Mouse (Mus musculus): ENCODE data around the gene 4930518I15Rik.
"Not testable (repeated sequence)": the region's sequence is repeated elsewhere in the genome, so short reads cannot be mapped to it uniquely, and the experiment has no call there.

Gene 4930518I15Rik

DNA sequence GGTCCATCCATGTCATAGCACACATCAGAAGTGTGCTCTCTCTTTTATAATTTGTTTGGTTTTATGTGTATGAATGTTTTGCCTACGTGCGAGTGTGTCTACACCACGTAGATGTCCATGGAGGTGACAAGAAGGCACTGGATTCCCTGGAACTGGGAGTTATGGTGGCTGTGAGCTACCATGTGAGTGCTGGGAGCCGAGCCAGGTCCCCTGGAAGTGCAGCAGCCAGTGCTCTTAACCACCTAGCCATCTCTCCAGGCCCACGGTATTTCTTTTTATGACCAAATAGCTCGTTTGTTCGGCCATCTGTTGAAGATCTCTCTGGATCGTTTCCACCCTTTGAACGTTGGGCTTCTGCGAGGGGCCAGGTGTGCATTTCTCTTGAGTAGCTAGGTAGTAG, 14.4 kb downstream of the 4930518I15Rik start:
- in situ Hi-C loops (cut with MboI, MseI): no loop called here

DNA sequence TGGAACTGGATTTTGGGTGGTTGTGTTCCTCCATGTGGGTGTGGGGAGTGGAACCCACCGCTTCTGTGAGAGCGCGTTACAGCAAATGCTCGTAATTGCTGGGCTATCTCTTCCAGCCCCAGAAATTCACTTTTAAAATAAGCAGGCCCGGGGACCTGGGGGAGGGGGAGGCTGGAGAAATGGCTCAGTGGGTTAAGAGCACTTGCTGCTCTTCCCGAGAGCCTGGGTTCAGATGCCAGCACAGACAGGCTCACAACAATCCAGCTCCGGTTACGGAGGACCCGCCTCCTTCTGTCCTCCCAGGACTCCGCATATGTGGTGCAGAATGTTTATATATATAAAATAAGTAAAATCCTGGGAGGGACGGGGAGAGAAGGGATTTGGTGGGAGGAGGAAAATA, 15.0 kb downstream of the 4930518I15Rik start:
- in situ Hi-C loops (cut with MboI, MseI): no loop called here

DNA sequence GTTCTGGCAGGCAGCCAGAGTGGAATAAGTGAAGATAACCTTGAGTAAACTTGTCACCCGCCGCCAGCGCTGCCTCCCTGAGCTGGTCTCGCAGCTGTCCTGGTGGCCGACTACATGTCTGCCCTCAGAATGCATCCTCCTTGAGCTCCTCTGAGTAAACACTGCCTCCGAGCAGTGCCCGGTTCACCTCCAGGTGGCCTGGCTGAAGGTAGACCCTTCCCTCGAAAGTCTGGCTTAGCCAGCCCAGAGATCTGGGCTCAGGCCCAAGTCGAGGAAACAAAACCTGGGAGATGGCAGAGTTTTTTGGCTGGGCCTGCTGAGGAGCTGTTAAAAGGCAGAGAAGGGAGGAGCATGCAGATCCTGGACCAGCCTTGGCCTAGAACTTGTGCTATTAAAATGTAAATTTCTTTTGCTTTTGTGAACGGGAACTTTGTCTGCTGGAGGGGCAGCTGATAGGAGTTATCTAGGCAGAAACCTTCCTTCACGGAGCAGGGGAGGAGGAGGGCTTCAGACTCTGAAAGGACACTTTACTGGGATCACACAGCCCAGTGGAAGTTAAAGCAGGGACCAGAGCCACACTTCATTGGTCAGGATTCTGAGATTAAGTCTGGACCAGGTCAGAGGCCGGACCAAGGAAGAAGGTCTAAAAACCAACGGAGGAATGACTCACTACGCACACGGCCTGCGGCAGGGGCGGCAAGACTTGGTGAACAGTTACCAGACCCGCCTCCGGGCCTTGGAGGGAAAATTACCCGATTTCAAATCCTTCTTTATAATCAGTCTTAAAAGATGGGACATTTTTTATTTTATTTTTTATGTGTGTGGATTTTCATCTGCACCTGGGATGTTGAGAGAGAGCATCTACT, 15.7 kb downstream of the 4930518I15Rik start:
- in situ Hi-C loops (cut with MboI, MseI): no loop called here

DNA sequence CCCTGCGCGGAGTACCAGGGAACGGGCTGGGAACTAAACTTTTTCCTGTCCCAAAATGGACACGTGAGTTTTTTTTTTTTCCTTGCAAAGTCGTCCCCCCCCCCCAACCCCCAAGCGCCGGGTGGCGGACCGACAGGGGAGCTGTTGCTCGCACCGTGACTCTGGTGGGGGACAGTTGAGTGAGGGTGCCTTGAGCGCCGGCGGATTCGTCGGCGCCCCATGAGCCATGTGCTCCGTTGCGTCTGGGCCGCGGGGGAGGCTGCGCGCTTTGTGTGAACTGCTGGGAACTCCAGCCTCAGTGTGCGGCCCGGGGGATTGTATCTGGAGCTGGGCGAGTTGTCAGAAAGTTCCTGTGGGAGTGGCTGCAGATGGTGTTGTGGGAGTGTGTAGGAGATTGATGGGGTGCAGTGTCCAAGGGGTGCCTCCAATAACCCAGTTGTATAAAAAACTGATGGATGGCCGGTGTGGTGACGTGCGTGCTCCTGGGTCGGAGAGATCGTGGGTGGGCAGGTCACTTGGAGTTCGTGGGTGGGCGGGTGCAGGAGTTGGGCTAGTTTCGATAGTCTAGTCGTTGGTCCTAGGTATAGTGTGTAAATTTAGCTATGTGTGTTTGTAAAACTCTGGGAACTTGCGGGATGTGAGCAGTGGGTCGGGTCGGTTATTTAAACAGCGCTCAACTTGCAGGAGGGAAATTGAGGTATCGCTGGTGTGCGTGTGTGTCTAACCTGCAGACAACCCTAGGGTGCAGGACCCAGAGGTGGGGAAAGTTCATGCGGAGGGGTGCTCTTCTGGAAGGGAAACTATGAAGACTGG, 16.5 kb downstream of the 4930518I15Rik start:
- in situ Hi-C loops (cut with MboI, MseI): no loop called here

DNA sequence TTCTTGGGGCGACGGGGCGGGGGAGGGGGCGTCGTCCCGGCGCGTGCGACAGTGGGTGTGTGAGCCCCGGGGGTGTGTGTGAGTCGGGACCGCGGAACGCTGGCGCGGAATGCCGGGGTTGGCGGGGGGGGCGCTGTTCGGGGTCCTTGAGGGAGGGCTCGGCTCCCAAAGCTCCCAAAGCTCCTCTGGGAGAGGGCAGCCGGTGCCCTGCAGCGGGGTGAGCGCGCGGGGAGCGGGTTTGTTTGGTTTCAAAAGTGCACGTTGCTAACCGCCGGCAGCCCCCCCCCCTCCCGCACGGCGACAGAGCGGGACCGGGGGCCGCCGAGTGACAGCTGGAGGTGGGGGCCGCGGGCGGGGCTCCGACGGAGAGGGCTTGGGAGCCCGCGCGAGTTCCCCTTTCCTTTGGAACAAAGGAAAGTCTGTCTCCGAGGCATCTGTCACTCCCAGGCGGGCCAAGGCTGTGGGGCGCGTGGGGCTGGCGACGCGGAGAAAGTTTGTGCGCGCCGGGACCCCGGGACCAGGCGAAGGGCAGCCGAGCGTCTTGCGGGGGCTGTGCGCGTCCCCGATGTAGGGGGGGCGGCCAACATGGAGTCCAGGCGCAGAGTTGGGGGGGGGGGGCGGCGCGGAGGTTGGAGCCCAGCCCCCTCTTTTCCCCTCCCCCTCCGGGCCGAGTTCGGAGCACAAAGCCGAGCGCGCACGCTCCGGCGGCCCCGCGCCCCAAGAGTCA, 17.3 kb downstream of the 4930518I15Rik start:
- in situ Hi-C loops (cut with MboI, MseI): no loop called here

DNA sequence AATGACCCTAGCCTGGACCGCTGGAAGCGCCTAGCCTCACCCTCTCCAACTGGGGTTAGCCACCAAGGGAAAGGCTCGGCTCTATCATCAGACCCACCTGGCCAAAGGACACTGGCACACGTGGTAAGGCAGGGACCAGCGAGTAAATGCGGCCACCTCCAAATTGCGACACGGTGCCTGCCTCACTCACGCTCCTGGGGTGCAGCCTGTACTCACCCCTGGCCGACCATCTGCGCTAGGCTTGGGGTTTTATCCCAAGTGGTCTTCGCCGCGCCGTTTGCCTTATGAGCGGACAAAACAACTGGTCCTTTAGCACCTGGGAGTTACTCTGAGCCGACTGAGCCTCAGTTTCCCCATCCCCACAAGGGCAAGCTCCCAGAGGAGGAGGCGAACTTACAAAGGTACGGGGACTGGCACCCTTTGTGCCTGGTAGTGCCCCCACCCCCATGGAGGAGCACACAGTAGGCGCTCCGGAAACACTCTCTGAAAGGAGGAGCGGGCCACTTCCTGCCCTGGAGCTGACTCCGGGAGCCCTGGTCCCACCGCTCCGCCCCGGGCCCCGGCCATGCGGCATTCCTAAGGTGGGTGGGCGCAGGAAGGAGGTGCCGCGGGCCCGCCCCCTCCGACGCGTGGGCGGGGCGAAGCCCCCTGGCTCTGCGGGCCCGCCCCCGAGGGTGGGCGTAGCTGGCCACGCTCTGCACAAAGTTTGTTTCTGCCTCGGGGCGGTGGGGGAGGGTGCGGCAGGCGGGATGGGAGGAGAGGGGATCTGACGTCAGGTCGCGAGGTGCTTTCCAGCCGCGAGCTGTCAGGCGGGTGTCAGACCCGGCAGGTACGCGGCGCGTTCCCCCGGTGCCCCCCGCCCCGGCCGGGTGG, 18.2 kb downstream of the 4930518I15Rik start, which contains the start of gene Tgif2:
Gene Tgif2 (plus strand): TSS at position 689 of the 873 bp plus-strand sequence.
- in situ Hi-C loops (cut with MboI, MseI): no loop called here

DNA sequence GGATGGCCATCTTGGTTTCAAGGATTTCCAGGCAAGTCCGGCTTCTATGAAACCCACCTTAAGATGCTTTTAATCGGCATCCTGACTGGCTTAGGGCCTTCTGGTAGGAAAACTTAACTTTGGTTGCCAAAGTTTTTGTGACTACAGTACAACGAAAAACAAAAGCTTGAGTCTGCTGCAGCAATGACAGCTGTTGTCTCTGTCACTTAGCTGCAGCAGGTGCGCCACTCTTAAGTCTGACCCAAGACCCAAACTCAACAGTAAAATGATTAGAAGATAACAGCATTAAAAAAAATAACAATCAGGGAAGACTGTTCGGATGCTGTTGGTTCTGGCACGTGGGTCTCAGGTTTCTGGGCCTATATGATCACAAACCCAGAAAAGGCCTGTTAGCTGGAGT, 18.9 kb downstream of the 4930518I15Rik start:
- in situ Hi-C loops (cut with MboI, MseI): no loop called here

DNA sequence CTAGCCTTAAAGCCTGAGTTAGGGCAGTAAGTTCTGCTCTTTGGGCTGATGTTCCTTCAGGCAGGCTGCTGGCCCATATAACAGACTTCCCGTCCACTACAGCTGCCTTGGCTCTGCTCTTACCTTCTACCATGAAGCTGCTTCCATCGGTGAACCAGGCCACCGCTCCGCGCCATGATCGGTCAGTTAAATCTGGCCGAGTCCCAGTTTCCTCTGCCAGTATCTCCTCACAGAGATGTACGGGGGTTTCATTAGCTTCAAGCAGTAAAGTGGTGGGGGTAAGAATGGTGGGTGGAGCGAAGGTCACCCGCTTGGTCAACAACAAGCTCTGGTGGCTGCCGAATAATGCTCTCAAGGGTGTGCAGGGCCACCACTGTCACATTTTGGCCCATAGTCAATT, 23.4 kb downstream of the 4930518I15Rik start:
- in situ Hi-C loops (cut with MboI, MseI): no loop called here

DNA sequence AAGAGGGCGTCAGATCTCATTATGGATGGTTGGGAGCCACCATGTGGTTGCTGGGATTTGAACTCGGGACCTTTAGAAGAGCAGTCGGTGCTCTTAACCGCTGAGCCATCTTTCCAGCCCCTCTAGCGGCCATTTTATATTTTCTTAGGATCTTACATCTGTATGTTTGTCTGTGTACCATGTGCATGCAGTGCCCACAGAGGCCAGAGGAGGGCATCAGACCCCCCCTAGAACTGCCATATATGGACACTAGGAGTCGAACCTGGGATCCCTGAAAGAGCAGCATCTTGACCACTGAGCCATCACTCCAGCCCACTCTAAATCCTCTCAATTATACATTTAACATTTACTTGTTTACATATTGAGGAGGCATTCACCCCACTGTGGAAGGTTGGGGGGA, 32.6 kb downstream of the 4930518I15Rik start:
- in situ Hi-C loops (cut with MboI, MseI): not testable (repeated sequence)

DNA sequence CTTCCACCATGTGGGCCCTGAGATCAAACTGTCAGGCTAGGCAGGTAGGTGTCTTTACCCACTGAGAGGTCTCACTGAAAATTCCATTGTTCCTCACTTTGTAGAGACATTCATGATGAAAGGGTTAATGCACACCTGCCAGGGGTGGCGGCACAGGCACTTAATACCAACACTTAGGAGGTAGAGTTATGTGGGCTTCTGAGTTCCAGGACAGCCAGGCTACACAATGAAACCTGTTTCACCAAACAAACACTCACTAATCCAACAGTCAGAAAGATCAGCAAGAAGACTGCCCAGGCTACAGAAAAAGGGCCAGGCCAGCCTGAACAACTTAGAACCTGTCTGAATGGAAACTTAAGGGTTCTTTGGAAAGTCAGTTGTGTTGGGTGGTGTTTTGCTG, 41.6 kb downstream of the 4930518I15Rik start:
- in situ Hi-C loops (cut with MboI, MseI): no loop called here

DNA sequence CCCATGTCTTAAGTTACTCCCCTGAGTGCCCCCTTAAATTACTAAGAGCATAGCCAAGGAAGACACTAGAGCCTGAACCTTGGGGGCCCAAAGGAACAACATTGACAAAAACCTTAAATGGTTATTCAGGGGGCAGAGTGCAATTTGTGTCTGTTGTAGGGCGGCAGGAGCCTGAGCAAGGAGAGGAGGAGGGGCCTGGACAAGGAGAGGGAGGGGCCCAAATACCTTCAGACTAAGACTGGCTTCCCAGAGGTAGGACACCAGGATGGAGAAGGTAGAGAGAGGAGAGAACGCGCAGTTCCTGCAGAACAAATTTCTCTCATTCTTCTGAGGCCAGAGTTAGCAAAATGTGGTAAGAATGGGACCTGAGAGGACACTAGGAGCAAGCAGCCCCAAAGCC, 42.3 kb downstream of the 4930518I15Rik start:
- in situ Hi-C loops (cut with MboI, MseI): no loop called here

DNA sequence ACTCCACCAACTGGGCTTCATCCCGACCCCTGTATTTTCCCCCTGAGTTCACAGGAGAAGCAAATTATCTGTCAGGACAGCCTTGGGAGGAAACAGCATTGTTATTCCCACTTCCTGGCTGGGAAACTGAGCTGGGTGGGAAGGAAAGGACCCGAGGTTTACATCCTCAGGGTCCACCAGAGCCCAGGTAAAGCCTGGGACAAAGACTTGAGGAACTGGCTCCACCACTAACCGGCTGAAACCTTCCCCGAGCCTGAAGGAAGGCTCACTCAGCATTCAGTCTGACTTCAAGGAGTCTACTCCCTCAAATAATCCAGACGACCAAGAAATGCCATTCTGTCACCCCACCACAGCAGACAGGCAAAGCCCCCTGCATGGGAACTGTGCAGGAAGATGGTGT, 42.9 kb downstream of the 4930518I15Rik start:
- in situ Hi-C loops (cut with MboI, MseI): no loop called here

DNA sequence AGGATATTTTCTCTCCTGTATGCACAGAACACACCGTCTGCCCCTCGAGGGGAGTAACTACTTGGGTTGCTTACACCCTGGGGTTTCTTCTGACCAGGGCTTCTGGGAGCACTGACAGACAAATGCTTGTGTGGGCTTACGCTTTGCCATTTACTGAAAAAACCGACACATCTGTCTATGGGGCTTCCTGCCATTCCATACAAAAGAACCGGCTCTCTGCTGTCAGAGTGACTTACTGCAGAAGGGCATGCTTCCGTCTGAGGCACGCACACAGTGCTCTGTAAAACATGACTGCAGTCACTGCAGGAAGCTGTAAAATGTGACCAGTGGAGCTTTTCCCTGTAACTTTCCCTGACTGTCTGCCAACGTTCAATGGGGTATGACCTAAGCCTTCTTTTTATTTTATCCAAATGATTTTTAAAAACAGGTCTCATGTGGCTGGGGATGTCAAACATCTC, 43.4 kb downstream of the 4930518I15Rik start:
- in situ Hi-C loops (cut with MboI, MseI): no loop called here

DNA sequence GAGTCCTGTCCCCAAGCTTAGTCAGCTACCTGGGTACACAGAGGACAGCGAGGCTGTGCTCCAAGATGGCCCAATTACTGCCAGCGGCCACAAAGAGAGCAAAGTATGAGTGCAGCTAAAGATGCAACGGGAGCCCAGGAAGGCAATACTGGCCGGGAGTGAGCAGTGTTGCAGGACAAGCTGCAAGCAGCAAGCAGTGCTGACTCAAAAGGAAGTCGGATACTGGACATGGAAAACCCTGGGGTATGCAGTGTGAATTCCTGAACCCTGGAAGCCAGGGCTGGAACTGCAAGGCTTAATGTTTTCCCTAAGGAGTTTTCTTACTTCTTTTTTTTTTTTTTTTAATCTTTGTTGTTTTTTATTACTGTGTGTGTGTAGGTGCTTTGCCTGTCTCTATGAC, 46.2 kb downstream of the 4930518I15Rik start:
- in situ Hi-C loops (cut with MboI, MseI): no loop called here

DNA sequence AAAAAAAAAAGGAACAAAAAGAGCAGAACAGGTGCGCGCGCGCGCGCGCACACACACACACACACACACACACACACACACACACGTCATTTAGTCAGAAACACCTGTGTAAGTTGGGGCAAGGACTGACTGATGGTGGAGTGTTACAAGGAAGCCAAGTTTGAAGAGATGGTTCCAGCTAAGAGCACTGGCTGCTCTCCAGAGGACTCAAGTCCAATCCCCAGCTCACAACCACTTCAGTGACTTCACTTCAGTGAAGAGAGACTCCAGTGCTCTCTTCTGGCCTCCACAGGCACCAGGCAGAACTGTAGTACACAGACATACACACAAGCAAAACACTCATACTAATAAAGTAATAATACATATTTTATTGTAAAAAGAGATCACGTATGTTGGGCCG, 47.0 kb downstream of the 4930518I15Rik start:
- in situ Hi-C loops (cut with MboI, MseI): no loop called here

DNA sequence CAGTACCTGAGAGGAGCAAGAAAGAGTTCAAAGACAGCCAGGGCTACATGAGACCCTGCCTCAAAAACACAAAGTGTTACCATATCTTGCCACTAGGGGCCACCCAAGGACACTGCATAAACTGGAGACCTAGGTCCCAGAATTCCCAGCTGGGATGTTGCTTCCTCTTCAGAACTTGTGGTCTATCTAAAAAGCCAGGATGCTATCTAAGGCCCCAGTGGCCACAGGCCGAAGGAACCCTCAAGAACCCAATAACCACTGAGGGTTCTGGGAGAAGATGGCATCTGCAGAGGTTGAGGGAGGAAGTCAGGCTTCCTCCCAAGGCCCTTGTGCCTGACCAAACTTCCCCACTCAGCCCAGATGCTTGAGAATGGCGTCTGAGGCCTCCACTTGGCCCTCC, 48.2 kb downstream of the 4930518I15Rik start:
- in situ Hi-C loops (cut with MboI, MseI): no loop called here

DNA sequence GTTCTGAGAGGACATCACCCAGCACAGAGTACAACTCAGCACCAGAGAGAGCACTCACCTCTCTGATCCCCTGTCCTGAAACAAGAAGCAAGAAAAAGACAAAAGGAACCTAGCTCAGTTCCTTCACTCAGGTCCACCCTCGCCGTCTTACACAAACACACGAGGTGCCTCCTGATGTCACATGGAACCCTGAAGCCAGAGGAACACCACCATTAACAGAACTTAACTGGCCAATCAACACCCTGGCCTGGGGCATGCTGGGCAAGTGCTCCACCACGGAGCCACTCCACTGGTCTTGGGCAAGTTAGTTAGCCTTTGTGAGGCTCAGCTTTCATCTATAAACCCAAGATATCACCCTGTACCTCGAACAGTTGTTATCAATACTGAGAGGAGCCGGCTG, 50.9 kb downstream of the 4930518I15Rik start:
- in situ Hi-C loops (cut with MboI, MseI): no loop called here

Measured in T-helper 1 cell (primary cell).